8 mouse cellular contexts compared by ENCODE assay signal in the genomic region with DNA sequence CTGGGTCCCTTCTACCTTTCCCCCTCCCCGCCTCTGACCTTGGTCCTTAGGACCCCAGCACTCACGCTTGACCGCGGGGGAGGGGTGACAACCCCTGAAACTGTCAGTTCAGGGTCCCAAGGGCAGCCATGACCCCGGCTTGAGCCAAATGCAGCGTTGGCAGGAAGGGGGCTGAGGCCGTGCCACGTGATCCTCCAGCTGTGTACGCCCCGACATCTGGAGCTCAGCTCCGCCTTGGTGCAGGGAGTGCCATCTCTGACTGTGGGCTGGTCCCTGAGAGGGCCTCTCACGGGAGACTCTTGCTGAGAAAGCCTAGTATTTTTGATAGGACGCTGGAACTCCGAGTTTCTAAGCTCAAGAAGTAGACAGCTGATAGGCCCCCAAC. TPM values are rescaled to one million over a fixed set of nuclear protein-coding genes. Genes with fewer than 3 reads are reported as not detected.
A peak's percentile ranks its signal among the peaks of the same experiment; 100 is the strongest.
DNase-seq lines count a peak whose midpoint lies in the region; ATAC-seq and TF ChIP-seq lines count a peak whose summit lies in the region.

A gene (minus strand): TSS at position 188 of the 385 bp plus-strand sequence.

- peaks cover 49% of the 10 kb centered on the region for H3K27me3 ChIP-seq in hindbrain, embryonic 14.5 days (ENCODE audit: control insufficient read depth, insufficient read depth, low read length)
- H3K27me3 ChIP-seq in liver, adult 2 months (ENCODE audit: control insufficient read depth, insufficient read depth, low read length), result no peaks in the 10 kb centered on the region
- peaks cover 39% of the 10 kb centered on the region for H3K27me3 ChIP-seq in midbrain, embryonic 15.5 days (replicated peaks)

- peak within 1 kb of the TSS; percentile 72 for H3K9ac ChIP-seq in hindbrain, embryonic 14.5 days
- peak within 1 kb of the TSS; percentile 50 for H3K9ac ChIP-seq in liver, adult 2 months (ENCODE audit: low read depth, low read length)
- peak within 1 kb of the TSS; percentile 53 for H3K9ac ChIP-seq in midbrain, embryonic 15.5 days

- intact Hi-C loops in gastrocnemius, adult 2 months (cut with DNase I), result no loop called here

- no peaks in the 10 kb centered on the region for H3K79me2 ChIP-seq in liver, adult 2 months (ENCODE audit: control insufficient read depth, insufficient read depth, low read length)

- peak; percentile 11; the same call in 1 of the 2 replicates for ATAC-seq in hindbrain, embryonic 14.5 days (ENCODE audit: low FRiP score)
- ATAC-seq in midbrain, embryonic 15.5 days (replicated peaks), result peak; percentile 24

- peak within 1 kb of the TSS; percentile 98 for H3K4me2 ChIP-seq in hindbrain, embryonic 14.5 days (replicated peaks)
- H3K4me2 ChIP-seq in midbrain, embryonic 15.5 days, result peak within 1 kb of the TSS; percentile 90

- TF ChIP-seq POLR2A in bone marrow macrophage, adult 2 months (IDR thresholded peaks at IDR 0.05; ENCODE audit: borderline replicate concordance, low read depth, low read length), result no peak
- no peak for TF ChIP-seq POLR2A in liver, adult 2 months (IDR thresholded peaks at IDR 0.05; ENCODE audit: extremely low read depth, insufficient read depth, low read length)

- TF ChIP-seq CTCF in bone marrow macrophage, adult 2 months (IDR thresholded peaks at IDR 0.05; ENCODE audit: low read depth, low read length), result no peak
- no peak for TF ChIP-seq CTCF in gastrocnemius, adult 2 months (IDR thresholded peaks at IDR 0.05)
- TF ChIP-seq CTCF in liver, adult 2 months (IDR thresholded peaks at IDR 0.05; ENCODE audit: low read depth, low read length), result no peak

- H3K9me3 ChIP-seq in hindbrain, embryonic 14.5 days (ENCODE audit: control insufficient read depth, low read length), result no peaks in the 10 kb centered on the region
- H3K9me3 ChIP-seq in midbrain, embryonic 15.5 days, result no peaks in the 10 kb centered on the region

- peaks cover 3% of the 10 kb centered on the region for H3K4me1 ChIP-seq in bone marrow macrophage, adult 2 months (ENCODE audit: control insufficient read depth, insufficient read depth, low read length)
- peaks cover 16% of the 10 kb centered on the region; the same call in 1 of the 2 replicates for H3K4me1 ChIP-seq in hindbrain, embryonic 14.5 days (replicated peaks; ENCODE audit: control insufficient read depth, insufficient read depth, low read length)
- H3K4me1 ChIP-seq in liver, adult 2 months (ENCODE audit: control insufficient read depth, insufficient read depth, low read length), result peaks cover 6% of the 10 kb centered on the region; the same call in 1 of the 2 replicates
- H3K4me1 ChIP-seq in midbrain, embryonic 15.5 days, result peaks cover 30% of the 10 kb centered on the region

- H3K36me3 ChIP-seq in hindbrain, embryonic 14.5 days (replicated peaks; ENCODE audit: control insufficient read depth, insufficient read depth), result peaks cover 34% of the 10 kb centered on the region
- peaks cover 27% of the 10 kb centered on the region for H3K36me3 ChIP-seq in liver, adult 2 months (ENCODE audit: control insufficient read depth, insufficient read depth, low read length)
- peaks cover 16% of the 10 kb centered on the region for H3K36me3 ChIP-seq in midbrain, embryonic 15.5 days (replicated peaks)

- peak; percentile 52 for DNase-seq in adrenal gland, adult 2 months
- DNase-seq in adrenal gland, postnatal 25 days, result no peak
- DNase-seq in gastrocnemius, adult 2 months, result peak; percentile 88
- no peak for DNase-seq in hindbrain, embryonic 14.5 days (ENCODE audit: low spot score)
- no peak for DNase-seq in liver, adult 2 months (ENCODE audit: extremely low read depth, low read depth, low spot score)
- DNase-seq in thymus, postnatal 0 days (ENCODE audit: low spot score), result peak; percentile 85

- no peak within 1 kb of the TSS for H3K27ac ChIP-seq in bone marrow macrophage, adult 2 months (ENCODE audit: insufficient read depth, low read depth, low read length)
- H3K27ac ChIP-seq in gastrocnemius, adult 2 months, result peak within 1 kb of the TSS; percentile 90
- peak within 1 kb of the TSS; percentile 60 for H3K27ac ChIP-seq in hindbrain, embryonic 14.5 days
- H3K27ac ChIP-seq in liver, adult 2 months (replicated peaks; ENCODE audit: insufficient read depth, low read depth, low read length), result peak within 1 kb of the TSS; percentile 13; the same call in 1 of the 2 replicates
- H3K27ac ChIP-seq in midbrain, embryonic 15.5 days, result peak within 1 kb of the TSS; percentile 53; the same call in 1 of the 2 replicates

- H3K4me3 ChIP-seq in bone marrow macrophage, adult 2 months (ENCODE audit: insufficient read depth, low read length), result peak within 1 kb of the TSS; percentile 67
- peak within 1 kb of the TSS; percentile 90 for H3K4me3 ChIP-seq in gastrocnemius, adult 2 months
- H3K4me3 ChIP-seq in hindbrain, embryonic 14.5 days (replicated peaks; ENCODE audit: low read length), result peak within 1 kb of the TSS; percentile 56
- H3K4me3 ChIP-seq in liver, adult 2 months (ENCODE audit: insufficient read depth, low read depth, low read length), result peak within 1 kb of the TSS; percentile 68
- H3K4me3 ChIP-seq in midbrain, embryonic 15.5 days, result peak within 1 kb of the TSS; percentile 53

- 1% methylated on average over 14 of the region's 14 CpGs for WGBS in hindbrain, embryonic 14.5 days
- 42% methylated on average over 14 of the region's 14 CpGs for WGBS in liver, adult 2 months
- 3% methylated on average over 14 of the region's 14 CpGs for WGBS in midbrain, embryonic 15.5 days

RNA-seq across cellular contexts. Expression of the gene that starts here (rescaled TPM):
- total RNA-seq in adrenal gland, adult 2 months (2021), result 1 to 10 TPM; 3.1 to 5.0 TPM
- polyA plus RNA-seq in adrenal gland, adult 2 months (2012; rRNA removed), result 15.2 and 28.9 TPM in 2 replicates
- total RNA-seq in adrenal gland, postnatal 25 days (2021), result 1.2 and 2.1 TPM in 2 replicates
- polyA plus RNA-seq in bone marrow macrophage, adult 2 months (2012; ENCODE audit: insufficient read depth, insufficient read length, missing spikeins), result 1.1 and 1.6 TPM in 2 replicates
- 1 to 10 TPM; 1.8 to 3.5 TPM for total RNA-seq in gastrocnemius, adult 2 months (2021)
- 8.7 and 11.5 TPM in 2 replicates for polyA plus RNA-seq in hindbrain, embryonic 14.5 days (2014; fragmentation: Nextera tagmentation; extraction: Ambion mirVana)
- 0.74 and 0.87 TPM in 2 replicates for total RNA-seq in liver, adult 2 months (2014; rRNA removed)
- polyA plus RNA-seq in liver, adult 2 months (2012; rRNA removed), result 1.2 and 1.4 TPM in 2 replicates
- polyA plus RNA-seq in midbrain, embryonic 15.5 days (2015; fragmentation: Nextera tagmentation; extraction: Ambion mirVana), result 8.1 TPM in 2 replicates
- polyA plus RNA-seq in thymus, postnatal 0 days (2015; fragmentation: Nextera tagmentation; extraction: Ambion mirVana), result 4.9 and 5.6 TPM in 2 replicates

Comparison
In these comparisons a context has a peak if more than half of its experiments do, and no peak if none do; other contexts are left out.
1. DNase-seq: peak in adrenal gland, adult 2 months (single experiment), gastrocnemius, adult 2 months (single experiment) and thymus, postnatal 0 days (single experiment); none in adrenal gland, postnatal 25 days (single experiment), hindbrain, embryonic 14.5 days (single experiment) and liver, adult 2 months (single experiment).
2. Peak in every context shown above with its lines, with median percentiles within 50 percentile points of each other: H3K4me3 ChIP-seq and H3K9ac ChIP-seq.